Mouse (Mus musculus) cerebellum, adult 8-10 months (tissue): Measurements from ENCODE around the gene Ring1.
A peak's percentile ranks its signal among the peaks of the same experiment; 100 is the strongest.

Experiments used
- DNase-seq: peaks from one replicate; pipeline ENCODE4 v3.0.0; 2022

Gene Ring1

DNA sequence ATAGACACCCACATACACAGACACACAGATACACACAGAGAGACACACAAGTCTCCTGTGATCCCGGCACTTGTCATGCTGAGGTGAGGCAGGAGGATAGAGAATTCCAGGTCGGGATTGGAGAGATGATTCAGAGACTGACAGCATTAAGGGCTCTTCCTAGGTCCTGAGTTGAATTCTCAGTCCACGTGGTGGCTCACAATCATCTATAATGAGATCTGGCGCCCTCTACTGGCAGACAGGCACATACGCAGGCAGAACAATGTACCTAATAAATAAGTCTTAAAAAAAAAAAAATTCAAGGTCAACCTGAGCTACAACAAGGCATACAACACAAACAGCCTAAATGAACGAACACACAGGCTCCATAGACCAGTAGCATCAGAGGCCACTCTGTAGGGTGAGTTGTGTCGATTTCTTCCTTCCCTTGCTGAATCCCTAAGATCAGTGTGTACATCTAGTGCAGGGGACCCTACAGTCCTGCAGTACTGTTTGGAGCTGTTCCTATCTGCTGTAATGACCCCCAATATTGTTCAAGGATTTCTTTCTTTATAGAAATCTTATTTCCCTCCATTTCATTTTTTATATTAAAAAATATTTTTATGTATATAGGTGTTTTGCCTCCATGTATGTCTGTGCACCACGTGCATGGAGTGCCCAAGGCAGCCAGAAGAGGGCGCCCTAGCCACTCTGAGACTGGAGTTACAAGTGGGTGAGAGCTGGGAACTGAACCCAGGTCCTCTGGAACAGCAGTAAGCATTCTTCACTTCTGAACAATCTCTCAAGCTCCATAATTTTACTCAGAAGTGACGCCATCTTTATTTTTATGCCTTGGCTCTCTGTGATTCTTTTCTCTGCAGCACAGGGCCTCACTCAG lies 32.5 kb downstream of the Ring1 start:
- DNase-seq, result peak; percentile 47

DNA sequence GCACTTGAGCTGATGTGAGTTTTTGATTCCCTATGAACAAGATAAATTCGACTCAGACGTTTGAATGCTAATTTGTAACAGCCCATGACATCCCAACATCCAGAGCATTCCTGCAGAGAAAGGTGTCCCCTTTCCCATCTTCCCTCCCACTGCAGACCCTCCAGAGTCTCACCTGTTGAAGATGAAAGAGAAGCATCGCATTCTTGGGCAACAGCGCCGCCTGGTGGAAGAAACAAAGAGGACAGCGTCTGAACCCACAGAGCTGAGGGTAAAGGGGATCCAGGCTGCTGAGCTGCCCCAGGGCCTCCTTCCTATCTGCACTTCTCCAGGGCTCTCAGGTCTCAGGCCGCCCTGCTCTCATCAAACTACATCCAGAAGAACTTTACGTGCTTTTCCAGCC lies 42.3 kb downstream of the Ring1 start:
- peak; percentile 75 for DNase-seq

DNA sequence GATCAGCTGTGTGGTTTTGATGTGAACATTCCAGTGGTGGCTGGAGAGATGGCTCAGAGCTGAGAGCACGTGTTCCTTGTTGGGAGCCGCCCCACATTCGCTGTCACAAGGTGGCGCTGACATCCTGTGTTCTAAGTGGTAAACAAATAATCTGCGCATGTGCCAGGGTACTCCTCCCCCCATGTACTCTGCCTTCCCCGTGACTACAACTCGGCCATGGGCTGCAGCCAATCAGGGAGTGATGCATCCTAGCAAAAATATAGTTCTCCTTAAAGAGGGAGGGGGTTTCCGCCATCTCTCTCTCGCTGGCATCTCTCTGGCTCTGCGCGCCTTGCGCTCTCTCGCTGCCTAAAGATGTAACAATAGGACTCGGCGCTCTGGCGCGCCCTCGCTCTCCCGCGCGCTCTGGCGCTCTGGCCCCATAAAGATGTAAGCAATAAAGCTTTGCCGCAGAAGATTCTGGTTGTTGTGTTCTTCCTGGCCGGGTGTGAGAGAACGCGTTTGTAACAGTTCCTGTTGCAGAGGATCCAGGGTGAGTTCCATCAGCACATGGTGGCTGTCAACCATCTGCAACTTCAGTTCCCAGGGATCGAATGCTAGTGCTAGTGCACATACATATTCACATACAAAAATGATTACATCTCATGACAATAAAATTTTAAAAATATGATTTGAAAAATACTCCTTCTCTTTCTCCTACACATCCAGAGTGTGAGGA lies 43.1 kb downstream of the Ring1 start:
- DNase-seq, result peak; percentile 85

DNA sequence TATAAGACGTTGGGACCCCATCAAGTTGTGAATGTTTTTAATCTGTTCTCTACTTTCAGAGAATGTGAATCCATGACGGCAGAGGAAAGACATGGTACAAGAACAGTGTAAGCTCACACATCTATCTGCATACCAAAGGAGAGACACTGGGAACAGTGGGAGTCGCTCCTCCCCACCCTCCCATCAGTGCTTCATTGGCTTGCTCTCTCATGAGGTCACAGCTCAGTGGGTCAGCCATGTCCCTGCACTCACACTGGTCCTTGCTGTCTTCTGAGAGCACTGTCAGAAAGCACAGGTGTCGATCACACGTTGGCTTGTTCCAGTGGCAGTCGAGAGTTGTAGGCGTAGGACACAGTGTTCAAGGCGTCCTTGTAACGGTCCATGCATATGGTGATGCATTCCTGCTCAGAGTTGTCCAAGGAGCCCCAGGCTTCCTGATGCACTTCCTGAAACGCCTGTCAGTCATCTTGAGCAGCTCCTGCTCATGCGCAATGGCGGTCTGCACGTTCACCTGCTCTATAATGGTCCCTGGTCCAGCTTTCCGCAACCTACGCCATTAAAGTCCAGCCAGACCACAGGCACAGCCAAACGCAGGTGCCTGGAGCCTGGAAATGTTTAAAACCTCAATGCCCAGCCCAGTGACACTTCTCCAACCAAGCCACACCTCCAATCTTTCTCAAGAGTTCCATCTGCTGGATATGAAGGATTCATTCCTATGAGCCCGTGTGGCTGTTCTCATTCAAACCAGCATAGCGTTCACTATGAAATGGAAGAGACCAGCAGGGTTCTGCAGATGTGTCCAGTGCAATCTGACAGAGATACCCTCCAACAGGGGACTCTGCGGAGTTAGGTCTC lies 44.1 kb downstream of the Ring1 start:
- DNase-seq, result no peak

DNA sequence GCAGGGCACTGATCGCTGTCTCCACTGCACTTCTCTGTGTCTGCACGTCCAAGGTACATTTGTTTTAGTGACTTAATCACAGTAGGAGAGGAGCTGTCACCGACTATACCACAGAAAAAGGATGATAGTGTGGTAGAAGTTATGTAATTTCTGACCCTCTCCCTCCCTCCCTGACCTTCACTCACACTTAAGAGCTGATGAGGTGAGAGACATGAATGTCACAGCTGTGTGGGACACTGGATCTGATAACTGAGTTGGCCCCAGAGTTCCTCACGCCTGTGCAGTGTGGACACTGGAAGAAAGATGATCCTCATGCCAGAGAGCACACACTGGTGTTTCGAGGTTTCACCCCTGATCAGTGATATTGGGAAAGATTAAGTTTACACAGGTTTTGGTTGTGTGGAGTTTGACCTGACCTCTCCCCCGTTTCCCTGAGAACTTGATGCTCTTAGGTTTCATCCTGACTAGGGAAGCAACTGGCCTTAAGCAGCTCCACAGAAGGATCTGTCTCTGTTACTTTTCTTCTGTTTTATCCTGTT lies 44.9 kb downstream of the Ring1 start:
- DNase-seq, result no peak

DNA sequence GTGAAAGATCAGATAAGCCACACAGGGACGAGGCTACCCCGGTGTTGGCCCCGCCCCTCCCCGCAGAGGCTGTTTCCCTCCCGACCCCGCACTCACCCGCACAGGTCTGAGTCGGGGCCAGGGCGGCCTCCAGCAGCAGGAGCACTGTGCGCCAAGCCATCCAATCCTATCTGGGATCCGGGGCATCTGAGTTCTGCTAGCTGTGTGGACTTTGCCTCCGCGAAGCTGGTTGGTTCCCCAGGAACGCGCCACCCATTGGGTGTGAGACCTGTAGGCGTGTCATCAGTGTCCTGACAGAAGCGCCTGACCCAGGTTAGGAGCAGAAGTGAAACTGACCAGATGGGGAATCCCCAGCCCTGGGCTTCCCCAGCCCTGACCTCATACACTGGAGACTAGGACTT lies 45.8 kb downstream of the Ring1 start:
- DNase-seq, result peak; percentile 73

DNA sequence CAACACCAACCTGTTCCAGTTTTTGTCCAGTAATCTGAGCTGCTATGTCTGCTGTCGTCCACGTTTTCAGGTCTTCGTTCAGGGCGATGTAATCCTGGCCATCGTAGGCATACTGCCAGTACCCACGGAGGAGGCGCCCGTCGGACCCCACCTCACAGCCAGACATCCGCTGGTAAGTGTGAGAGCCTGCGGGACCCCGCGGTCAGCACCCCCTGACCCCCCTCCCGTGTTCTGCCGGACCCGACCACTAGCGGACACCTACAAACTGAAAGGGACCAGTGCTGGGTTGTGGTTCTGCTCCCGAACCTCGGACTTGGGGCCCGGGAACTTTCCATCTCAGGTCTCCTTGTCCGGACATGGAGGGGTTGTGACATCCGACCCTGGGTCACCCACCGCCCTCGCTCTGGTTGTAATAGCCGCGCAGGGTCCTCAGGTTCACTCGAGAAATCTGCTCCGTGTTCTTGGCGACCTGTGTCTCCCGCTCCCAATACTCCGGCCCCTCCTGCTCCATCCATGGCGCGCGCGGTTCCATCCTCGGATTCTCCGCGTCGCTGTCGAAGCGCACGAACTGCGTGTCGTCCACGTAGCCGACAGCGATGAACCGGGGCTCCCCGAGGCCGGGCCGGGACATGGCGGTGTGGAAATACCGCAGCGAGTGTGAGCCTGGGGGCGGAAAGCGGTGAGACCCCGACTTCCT lies 46.5 kb downstream of the Ring1 start:
- DNase-seq, result no peak

DNA sequence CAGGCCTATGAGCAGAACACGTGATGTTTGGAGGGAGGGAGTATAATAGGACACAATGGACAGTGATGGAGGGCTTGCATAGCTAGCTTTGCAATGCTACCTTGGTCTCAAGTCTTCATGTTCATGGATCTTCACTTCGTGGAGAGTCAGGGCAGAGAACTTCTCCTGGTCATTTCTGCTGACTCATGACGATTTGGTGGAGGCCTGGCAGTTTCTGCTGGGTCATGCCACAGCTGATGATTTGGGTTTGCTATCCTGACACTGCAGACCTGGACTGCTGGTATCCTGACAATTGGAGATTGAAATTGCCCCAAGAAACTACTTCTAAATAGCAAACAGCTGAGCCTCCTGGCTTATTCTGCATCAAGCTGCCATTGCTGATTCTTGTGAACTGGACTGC lies 50.9 kb downstream of the Ring1 start:
- no peak for DNase-seq

DNA sequence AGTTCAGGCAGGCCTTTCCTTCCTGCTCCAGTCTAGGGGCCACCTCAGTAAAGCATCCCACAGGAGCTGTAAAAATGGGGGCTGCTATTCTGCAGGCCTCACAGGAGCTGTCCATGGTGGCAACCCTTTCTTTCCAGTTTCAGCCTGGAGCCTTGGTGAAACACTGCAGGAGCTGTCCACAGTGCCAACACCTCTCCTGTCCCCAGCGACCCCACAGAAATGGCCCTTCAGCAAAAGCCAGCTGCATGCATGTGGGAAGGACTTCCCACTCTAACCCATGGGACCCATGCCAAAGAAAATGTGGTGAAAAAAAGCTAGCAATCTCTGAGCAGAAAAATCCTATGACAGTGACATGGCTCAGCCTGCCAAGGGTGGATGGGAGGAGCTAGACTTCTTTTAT lies 51.8 kb downstream of the Ring1 start:
- DNase-seq, result no peak
